In genomic region chr9:121156253-121156831, GRCm38 (mm10) we compare ENCODE assay signal across 25 mouse cellular contexts.
A peak's percentile ranks its signal among the peaks of the same experiment; 100 is the strongest.
DNase-seq lines count a peak whose midpoint lies in the region; ATAC-seq and TF ChIP-seq lines count a peak whose summit lies in the region.
"Had no signal": no experiment of that assay in that cellular context is flagged by ENCODE, and none has a peak within 500 bp of the region (broad histone marks: within the 10 kb centered on the region; RNA-seq: fewer than 3 reads in every experiment).

No protein-coding gene starts in this region.

- WGBS in forebrain, embryonic 16.5 days = 55% methylated on average over 9 of the region's 9 CpGs
- 83% methylated on average over 9 of the region's 9 CpGs for WGBS in forebrain, embryonic 11.5 days
- 39% methylated on average over 9 of the region's 9 CpGs for WGBS in lung, postnatal 0 days

- TF ChIP-seq CTCF in lung, postnatal 0 days (IDR thresholded peaks at IDR 0.05) = no peak

- no peak overlapping the region for H3K4me2 ChIP-seq in forebrain, embryonic 16.5 days (ENCODE audit: low read length)
- no peak overlapping the region for H3K4me2 ChIP-seq in forebrain, embryonic 11.5 days (ENCODE audit: low read depth, low read length, severe bottlenecking)
- H3K4me2 ChIP-seq in lung, postnatal 0 days (replicated peaks; ENCODE audit: low read depth, low read length) = no peak overlapping the region
- H3K4me2 ChIP-seq: embryonic facial prominence, embryonic 13.5 days; heart, embryonic 15.5 days; hindbrain, embryonic 15.5 days; neural tube, embryonic 13.5 days had no signal

- TF ChIP-seq EP300 in lung, postnatal 0 days (IDR thresholded peaks at IDR 0.05) = no peak

- no peak; the same call in 1 of the 2 replicates for ATAC-seq in forebrain, embryonic 16.5 days
- ATAC-seq in forebrain, embryonic 11.5 days (replicated peaks; ENCODE audit: low FRiP score) = no peak
- 0 out of 2 replicates have a peak, but pooled peaks have one; percentile 23 for ATAC-seq in lung, postnatal 0 days
- ATAC-seq: CD4-positive, CD25-positive, alpha-beta regulatory T cell, adult 4 months; liver, postnatal 0 days; midbrain, embryonic 16.5 days had no signal

- no peaks in the 10 kb centered on the region for H3K36me3 ChIP-seq in forebrain, embryonic 16.5 days (ENCODE audit: control insufficient read depth, insufficient read depth)
- no peaks in the 10 kb centered on the region for H3K36me3 ChIP-seq in forebrain, embryonic 11.5 days (ENCODE audit: control insufficient read depth, insufficient read depth, low read length)
- H3K36me3 ChIP-seq in lung, postnatal 0 days (ENCODE audit: insufficient read depth, low read length) = no peaks in the 10 kb centered on the region
- H3K36me3 ChIP-seq: embryonic facial prominence, embryonic 13.5 days; heart, embryonic 15.5 days; hindbrain, embryonic 15.5 days; neural tube, embryonic 13.5 days had no signal

- no peaks in the 10 kb centered on the region for H3K4me1 ChIP-seq in forebrain, embryonic 16.5 days (replicated peaks; ENCODE audit: control insufficient read depth, insufficient read depth, low read length)
- H3K4me1 ChIP-seq in forebrain, embryonic 11.5 days (replicated peaks; ENCODE audit: control insufficient read depth, insufficient read depth, low read length) = no peaks in the 10 kb centered on the region
- no peaks in the 10 kb centered on the region for H3K4me1 ChIP-seq in lung, postnatal 0 days (ENCODE audit: insufficient read depth, low read depth, low read length)
- H3K4me1 ChIP-seq: hindbrain, embryonic 15.5 days; neural tube, embryonic 13.5 days had no signal

- no peaks in the 10 kb centered on the region for H3K9me3 ChIP-seq in forebrain, embryonic 16.5 days (ENCODE audit: control insufficient read depth, low read length)
- no peaks in the 10 kb centered on the region for H3K9me3 ChIP-seq in forebrain, embryonic 11.5 days (ENCODE audit: control insufficient read depth, low read length)
- H3K9me3 ChIP-seq in lung, postnatal 0 days (ENCODE audit: low read length) = no peaks in the 10 kb centered on the region
- H3K9me3 ChIP-seq: embryonic facial prominence, embryonic 13.5 days; heart, embryonic 15.5 days; hindbrain, embryonic 15.5 days; neural tube, embryonic 13.5 days had no signal

- intact Hi-C loops in left cerebral cortex, postnatal 25 days (cut with DNase I) = no loop called here
- intact Hi-C loops in gastrocnemius, postnatal 14 days (cut with DNase I; ENCODE audit: low total_unique reads) = no loop called here

- no peak for DNase-seq in forebrain, embryonic 11.5 days (ENCODE audit: low spot score)
- peak; percentile 19 to 35 for DNase-seq in left cerebral cortex, postnatal 25 days (ENCODE audit: low spot score in 2 of 2)
- DNase-seq in left cerebral cortex, adult 8-10 months (ENCODE audit: low spot score in 2 of 2) = no peak
- peak; percentile 40 for DNase-seq in brain, adult 2 months (ENCODE audit: low read depth, low spot score)
- DNase-seq in lung, postnatal 0 days (ENCODE audit: low spot score) = peak; percentile 37
- no peak for DNase-seq in gastrocnemius, postnatal 14 days
- DNase-seq in embryo, embryonic 10.5 days (ENCODE audit: low spot score) = no peak
- DNase-seq: adrenal gland, postnatal 25 days; cerebellum, adult 11-12 months; cerebellum, postnatal 10 days; embryo, embryonic 11 days; gastrocnemius, adult 2 months; kidney, adult 2 months; kidney, postnatal 25 days; liver, postnatal 0 days had no signal

- peak overlapping the region; percentile 62; the same call in 1 of the 2 replicates for H3K27ac ChIP-seq in forebrain, embryonic 16.5 days (ENCODE audit: low read length)
- H3K27ac ChIP-seq in forebrain, embryonic 11.5 days (ENCODE audit: low read depth, low read length) = no peak overlapping the region
- H3K27ac ChIP-seq in lung, postnatal 0 days (ENCODE audit: low read length) = no peak overlapping the region
- H3K27ac ChIP-seq: embryonic facial prominence, embryonic 13.5 days; gastrocnemius, adult 2 months; heart, embryonic 15.5 days; hindbrain, embryonic 15.5 days; neural tube, embryonic 13.5 days; stomach, postnatal 0 days had no signal

- no peak overlapping the region for H3K9ac ChIP-seq in forebrain, embryonic 16.5 days (replicated peaks; ENCODE audit: low read depth, low read length)
- H3K9ac ChIP-seq in forebrain, embryonic 11.5 days (ENCODE audit: low read length) = no peak overlapping the region
- no peak overlapping the region for H3K9ac ChIP-seq in lung, postnatal 0 days (replicated peaks; ENCODE audit: low read depth)
- H3K9ac ChIP-seq: embryonic facial prominence, embryonic 13.5 days; heart, embryonic 15.5 days; hindbrain, embryonic 15.5 days; liver, postnatal 0 days; neural tube, embryonic 13.5 days had no signal

- H3K27me3 ChIP-seq in forebrain, embryonic 16.5 days (replicated peaks; ENCODE audit: control insufficient read depth, insufficient read depth, low read length) = no peaks in the 10 kb centered on the region
- H3K27me3 ChIP-seq in forebrain, embryonic 11.5 days (ENCODE audit: control insufficient read depth, insufficient read depth, low read length) = no peaks in the 10 kb centered on the region
- no peaks in the 10 kb centered on the region for H3K27me3 ChIP-seq in lung, postnatal 0 days (replicated peaks; ENCODE audit: insufficient read depth, low read length)
- H3K27me3 ChIP-seq: embryonic facial prominence, embryonic 13.5 days; heart, embryonic 15.5 days; hindbrain, embryonic 15.5 days; neural tube, embryonic 13.5 days had no signal

- H3K4me3 ChIP-seq in forebrain, embryonic 16.5 days (replicated peaks; ENCODE audit: low read length) = no peak overlapping the region
- no peak overlapping the region for H3K4me3 ChIP-seq in forebrain, embryonic 11.5 days (ENCODE audit: low read depth, low read length)
- H3K4me3 ChIP-seq in lung, postnatal 0 days (ENCODE audit: low read depth, low read length) = no peak overlapping the region
- H3K4me3 ChIP-seq: embryonic facial prominence, embryonic 13.5 days; erythroblast, embryonic 14.5 days; gastrocnemius, adult 2 months; heart, embryonic 15.5 days; hindbrain, embryonic 15.5 days; myocyte; neural tube, embryonic 13.5 days had no signal

Comparison
In these comparisons a context has a peak if more than half of its experiments do, and no peak if none do; other contexts are left out.
1. DNase-seq: peak in left cerebral cortex, postnatal 25 days (2 of 2), brain, adult 2 months (single experiment) and lung, postnatal 0 days (single experiment); none in forebrain, embryonic 11.5 days (single experiment), left cerebral cortex, adult 8-10 months (0 of 2), gastrocnemius, postnatal 14 days (single experiment) and embryo, embryonic 10.5 days (single experiment).